Mouse (Mus musculus) large intestine, adult 2 months (tissue): ENCODE measurements around the gene Gm10309. TPM values are rescaled to one million over a fixed set of nuclear protein-coding genes. Genes with fewer than 3 reads are reported as not detected.
"Not testable (repeated sequence)": the region's sequence is repeated elsewhere in the genome, so short reads cannot be mapped to it uniquely, and the experiment has no call there.

Experiments
- DNase-seq: peaks from one replicate; pipeline ENCODE4 v3.0.0-alpha.2; 2012; ENCODE audit warnings: low read depth, low spot score
- WGBS: fragments of 180-500 bp; shearing (Covaris S2); methylation state at CpG from one replicate; pipeline ENCODE4 v1.1.7; 2018; 5-methylcytosine and 5-hydroxymethylcytosine counted together
- polyA plus RNA-seq: library from polyadenylated mRNA; depleted of rRNA; stranded (reverse); fragments of >200 nt; gene quantifications from 2 replicates; pipeline ENCODE4 v1.2.3, GENCODE M21; 2012

Gene Gm10309
- polyA plus RNA-seq, 1 experiment = 0.04 TPM

DNA sequence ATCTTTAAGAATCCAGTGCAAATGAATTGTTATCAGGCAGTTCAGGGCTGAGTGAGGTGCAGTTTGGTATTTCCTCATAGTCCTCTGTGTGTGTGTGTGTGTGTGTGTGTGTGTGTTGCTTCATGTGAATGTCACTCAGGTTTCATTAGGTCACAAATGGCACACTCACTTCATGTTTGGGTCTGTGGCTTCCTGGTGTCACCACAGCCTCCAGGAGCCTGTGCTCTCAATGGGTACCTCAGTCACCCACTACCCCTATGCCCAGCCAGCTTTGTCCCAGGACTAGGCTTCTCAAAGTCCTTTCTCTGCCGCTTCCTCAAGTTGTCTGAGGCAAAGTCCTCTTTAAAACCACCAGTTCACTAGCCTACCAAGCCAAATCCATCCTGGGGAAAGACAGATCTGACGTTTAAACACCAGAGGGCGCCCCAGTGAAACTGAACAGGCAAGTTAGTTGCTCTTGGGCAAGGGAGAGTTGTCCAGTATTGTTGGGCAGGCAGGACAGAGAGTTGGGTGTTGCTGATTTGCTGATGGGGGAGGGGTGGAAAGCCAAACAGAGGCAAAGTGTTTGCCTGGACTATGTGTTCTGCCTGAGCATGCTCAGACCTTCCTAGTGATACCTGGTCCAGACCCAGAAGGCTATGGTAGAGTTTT is 20.8 kb downstream of the Gm10309 start:
- DNase-seq = peak; percentile 75
- 1% methylated on average over 3 of the region's 3 CpGs for WGBS

DNA sequence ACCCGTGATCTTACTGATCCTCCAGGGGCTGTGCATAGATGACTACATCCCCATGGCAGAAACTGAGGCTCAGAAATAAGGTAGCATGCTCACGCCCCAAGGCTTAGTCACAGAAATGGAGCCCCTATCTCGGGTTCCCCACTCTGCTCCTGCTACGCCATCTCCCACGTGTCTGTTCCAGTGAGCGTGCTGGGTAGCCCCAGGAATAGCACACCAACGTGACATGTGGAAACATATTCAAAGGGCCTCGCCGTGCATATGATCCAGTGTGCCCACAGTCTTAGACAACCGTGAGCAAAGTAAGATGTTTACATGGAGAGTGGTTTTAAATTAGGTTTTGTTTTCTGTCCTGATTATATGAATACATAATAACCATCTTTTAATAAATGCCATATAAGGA is 22.4 kb downstream of the Gm10309 start:
- DNase-seq = no peak

DNA sequence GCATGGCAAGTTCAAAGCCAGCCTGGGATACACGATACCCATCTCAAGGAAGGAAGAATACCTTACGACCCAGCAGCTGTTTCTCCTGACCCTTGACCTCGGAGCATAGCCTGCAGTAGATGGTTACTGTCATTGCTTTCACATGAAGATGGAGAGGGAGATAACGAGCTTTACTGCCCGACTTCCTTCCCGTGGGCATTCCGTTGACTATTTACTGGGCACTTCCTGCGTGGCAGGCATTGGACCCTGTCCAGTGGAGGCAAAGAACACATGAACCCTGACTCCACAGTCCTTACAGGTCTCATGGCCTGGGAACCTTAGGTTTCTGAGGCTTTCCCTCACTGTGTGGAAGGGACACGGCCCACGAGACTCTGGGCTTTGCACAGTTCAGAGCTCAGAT is 25.6 kb downstream of the Gm10309 start:
- no peak for DNase-seq
- WGBS = 54% methylated on average over 10 of the region's 10 CpGs

More for the DNA sequence above, 22.4 kb downstream of the Gm10309 start:
- 88% methylated on average over 10 of the region's 10 CpGs for WGBS

DNA sequence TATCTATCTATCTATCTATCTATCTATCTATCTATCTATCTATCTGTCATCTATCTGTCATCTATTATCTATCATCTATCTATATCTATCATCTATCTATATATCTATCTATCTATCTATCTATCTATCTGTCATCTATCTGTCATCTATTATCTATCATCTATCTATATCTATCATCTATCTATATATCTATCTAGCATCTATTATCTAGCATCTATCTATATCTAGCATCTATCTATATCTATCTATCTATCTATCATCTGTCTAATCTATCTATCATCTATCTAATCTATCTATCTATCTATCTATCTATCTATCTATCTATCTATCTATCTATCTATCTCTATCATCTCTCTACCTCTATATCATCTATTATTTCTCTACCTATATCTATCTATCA is 27.6 kb downstream of the Gm10309 start:
- not testable (repeated sequence) for DNase-seq

DNA sequence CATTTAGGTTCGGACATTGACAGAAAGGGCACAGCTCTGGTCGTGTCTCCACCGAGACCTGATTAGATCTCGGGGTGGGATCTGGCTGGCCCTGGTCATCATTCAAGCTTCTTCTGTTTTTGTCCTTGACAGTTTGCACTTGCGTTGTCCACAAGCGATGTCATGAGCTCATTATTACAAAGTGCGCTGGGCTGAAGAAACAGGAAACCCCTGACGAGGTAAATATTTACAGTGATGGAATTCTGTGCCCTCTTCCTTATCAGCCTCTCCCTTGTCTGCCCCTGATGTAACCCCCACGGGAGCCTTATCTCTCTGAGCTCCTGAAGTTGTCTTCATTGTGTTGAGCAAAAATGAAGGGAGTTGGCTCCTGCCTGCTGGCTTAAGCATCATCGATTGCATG is 28.4 kb downstream of the Gm10309 start:
- no peak for DNase-seq
- WGBS = 69% methylated on average over 10 of the region's 10 CpGs

DNA sequence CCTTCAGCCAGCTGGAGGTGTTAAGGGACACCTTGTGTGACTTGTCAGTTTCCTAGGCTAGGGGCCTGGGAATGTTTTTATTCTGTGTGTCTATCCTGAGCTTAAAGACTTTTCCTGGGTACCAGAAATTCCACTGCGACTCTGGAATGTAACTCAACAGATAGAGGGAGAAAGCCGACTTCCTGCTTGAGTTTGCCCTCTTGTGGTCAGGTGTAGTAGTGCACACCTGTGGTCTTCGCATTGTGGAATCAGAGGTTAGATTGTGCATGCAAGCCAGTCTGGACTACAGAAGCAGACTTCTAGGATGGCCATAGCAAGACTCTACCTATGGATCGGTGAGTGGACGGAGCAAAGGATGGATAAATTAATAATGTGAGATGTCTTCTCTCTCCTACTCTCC is 33.3 kb downstream of the Gm10309 start:
- 31% methylated on average over 5 of the region's 5 CpGs for WGBS
- no peak for DNase-seq

DNA sequence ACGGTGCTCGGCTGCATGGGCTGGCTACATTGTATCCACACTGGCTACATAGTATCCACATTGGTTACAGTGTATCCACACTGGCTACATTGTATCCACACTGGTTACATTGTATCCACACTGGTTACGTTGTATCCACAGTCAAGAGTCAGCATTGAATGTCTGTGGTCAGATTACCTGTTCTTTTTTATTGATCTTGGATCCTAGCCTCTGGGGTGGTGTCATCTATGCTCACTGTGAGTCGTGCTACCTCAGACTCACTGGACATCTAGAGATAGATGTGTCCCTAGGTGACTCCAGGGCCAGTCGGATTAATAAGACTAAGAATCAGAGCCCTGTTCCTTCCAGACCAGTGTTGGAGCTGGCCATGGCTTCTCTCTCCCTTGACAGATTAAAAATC is 34.9 kb downstream of the Gm10309 start:
- no peak for DNase-seq
- WGBS = 76% methylated on average over 5 of the region's 5 CpGs

DNA sequence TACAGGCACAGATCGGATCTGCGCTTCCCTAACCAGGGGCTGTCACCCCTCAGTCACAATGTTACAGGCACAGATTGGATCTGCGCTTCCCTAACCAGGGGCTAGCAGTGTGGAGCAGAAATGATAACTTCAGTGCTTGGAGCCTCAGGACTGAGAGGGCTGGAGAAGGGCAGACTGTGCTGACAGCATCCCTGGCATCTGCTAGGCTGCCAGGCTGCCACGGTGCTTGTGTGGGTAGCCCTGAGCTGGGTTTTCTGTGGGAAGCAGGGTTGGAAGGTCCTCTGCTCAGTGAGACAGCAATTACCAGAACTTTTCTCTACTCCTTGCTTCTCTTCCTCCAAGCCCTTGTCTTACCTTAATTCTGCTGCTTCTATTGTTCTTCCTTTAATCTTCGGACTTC is 37.1 kb downstream of the Gm10309 start:
- DNase-seq = no peak
- 92% methylated on average over 5 of the region's 5 CpGs for WGBS

DNA sequence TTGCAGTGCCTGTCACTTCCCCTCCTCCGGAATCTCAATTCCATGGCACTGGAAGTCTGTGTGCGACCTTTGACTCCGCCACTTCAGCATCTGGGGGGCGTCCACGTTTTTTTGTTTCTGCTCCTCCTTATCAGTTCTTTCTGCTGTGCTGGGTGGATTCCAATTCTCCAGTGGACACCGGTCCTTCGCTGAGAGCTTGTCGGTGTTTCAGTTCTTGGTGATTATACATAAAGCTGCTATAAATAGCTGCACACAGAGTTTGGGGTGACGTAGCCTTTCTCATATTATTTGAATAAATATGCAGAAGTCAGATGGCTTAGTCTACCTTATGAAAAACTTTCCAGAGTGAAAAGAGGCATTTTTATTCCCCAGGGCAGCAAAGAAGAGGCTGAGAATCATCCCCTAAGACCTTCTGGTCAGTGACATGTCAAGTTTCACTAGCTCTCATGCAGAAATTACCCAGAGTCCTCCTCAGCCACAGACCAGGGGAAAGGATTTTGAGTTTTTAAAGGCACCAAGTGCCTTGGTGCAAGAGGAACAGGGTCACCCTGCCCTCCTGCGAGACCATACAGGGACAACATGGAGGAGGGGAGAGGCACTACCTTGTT is 37.6 kb downstream of the Gm10309 start:
- 69% methylated on average over 10 of the region's 10 CpGs for WGBS
- no peak for DNase-seq

DNA sequence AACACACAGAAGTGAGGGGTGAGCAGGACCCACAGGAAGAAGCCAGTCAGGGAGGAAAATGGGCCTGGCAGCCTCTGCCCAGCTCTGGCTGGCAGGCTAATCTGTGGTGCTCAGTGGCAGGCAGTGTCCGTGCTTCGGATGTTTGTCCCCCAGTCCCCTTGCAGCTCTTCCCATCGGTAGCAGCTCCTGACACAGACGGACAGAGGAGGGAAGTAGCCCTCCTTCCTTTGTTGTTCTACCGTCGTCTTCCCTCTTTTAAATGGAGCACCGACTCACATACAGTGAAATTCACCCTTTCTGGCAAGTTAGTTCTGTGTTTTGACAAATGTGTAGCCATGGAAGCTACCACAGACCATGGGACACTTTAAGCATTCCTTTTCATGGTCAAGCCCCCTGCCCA is 38.2 kb downstream of the Gm10309 start:
- WGBS = 71% methylated on average over 7 of the region's 7 CpGs
- no peak for DNase-seq

DNA sequence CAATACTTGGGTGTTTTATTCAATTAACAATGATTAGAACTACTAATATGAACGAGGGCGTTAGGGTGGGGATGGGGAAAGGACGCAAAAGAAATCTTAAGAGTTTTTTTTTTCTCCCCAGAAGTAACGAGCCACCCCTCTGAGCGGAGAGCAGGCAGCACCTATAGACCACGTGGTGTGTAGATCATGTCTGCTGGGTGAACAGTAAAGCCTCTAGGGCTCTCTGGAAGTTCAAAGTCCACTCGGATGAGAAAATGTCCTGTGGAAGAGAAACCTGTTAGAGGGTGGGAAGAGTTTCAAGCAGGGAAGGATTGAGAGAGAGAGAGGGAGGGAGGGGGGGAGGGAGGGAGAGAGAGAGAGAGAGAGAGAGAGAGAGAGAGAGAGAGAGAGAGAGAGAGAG is 38.6 kb downstream of the Gm10309 start:
- DNase-seq = no peak
- 55% methylated on average over 7 of the region's 7 CpGs for WGBS

DNA sequence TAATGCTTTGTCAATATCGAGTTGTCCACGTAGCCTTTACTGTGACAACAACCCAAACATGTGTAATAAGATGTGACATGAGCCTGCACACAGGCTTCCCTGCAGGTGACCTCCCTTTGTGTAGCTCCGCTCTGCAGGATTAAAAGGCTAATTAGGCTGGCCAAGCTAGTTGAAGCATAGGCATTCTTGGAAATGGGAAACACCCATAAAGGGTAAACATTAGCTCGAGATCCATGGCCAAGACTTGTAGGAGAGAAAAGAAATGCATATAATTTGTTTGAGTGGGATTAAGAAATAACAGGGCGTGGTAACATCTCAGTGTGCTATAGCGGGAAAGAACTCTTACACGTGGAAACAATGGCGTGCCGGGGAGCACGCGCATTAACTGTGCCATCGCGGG is 39.2 kb downstream of the Gm10309 start:
- 53% methylated on average over 13 of the region's 13 CpGs for WGBS
- DNase-seq = no peak

DNA sequence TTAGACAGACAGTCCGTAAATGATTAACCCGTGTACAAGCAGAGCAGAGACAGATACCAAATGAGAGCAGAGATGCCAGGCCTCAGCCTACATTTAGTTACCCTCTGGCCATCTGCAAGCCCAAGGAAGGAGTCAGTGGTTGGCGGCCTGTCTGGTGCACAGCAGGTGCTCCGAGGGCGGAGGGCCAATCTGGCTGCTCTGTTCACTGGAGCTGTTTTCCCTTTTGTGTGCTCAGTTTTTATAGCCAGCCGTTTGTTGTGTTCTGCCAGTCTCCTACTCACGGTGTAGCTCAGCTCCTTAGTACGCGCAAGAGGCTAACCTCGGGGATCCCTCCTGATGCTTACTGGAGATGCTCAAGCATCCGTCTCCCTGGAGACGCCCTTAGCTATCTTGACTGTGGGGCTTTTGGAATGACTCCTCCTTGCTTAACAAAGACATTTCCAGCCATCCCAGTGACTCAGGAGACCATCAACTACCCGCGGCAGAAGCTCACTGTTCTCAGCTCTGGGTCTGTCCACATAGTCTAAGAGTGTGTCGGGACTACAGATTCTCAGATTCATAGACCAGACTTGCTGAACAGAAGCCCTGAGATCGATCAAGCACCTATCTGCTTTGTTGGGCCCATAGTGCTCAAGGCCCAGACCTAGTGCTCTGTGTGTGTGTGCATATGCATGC is 40.2 kb downstream of the Gm10309 start:
- no peak for DNase-seq
- 52% methylated on average over 16 of the region's 16 CpGs for WGBS

DNA sequence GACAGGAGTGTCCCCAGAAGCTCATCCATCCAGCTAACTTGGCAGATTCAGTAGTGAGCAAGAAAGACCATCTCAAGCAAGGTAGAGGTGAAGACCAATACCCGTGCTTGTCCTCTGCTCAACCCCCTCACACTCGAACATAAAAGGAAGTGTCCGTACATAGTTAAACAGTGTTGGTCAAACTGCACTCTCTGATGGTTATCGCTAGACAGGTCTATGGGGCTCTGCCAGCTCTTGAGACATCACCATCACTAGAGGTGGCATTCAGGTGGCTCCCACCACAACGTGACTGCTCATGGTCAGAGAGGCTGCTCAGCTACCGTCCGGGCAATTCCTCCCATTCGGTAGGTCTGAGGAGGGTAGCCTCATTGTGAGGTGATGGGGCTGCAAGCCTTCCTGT is 40.8 kb downstream of the Gm10309 start:
- 75% methylated on average over 8 of the region's 8 CpGs for WGBS
- no peak for DNase-seq

DNA sequence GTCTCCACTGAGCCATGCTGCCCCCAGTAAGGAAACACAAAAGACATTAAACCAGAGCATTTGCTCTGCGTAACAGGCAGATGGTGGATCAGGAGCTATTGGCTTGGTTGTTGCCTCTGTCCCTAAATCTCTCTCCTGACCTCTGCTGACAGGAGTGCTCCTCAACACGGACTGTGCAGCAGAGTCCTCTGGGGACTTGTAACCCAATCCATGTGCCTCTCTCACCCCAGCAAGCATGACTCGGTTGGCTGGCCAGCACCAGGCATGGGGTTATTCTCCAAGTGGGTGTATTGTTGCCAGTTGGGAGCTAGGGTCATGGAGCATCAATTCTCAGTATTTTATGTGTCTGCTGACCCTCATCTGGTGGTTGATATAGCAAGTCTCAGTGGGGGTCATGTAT is 41.7 kb downstream of the Gm10309 start:
- DNase-seq = no peak
- WGBS = 78% methylated on average over 3 of the region's 3 CpGs

DNA sequence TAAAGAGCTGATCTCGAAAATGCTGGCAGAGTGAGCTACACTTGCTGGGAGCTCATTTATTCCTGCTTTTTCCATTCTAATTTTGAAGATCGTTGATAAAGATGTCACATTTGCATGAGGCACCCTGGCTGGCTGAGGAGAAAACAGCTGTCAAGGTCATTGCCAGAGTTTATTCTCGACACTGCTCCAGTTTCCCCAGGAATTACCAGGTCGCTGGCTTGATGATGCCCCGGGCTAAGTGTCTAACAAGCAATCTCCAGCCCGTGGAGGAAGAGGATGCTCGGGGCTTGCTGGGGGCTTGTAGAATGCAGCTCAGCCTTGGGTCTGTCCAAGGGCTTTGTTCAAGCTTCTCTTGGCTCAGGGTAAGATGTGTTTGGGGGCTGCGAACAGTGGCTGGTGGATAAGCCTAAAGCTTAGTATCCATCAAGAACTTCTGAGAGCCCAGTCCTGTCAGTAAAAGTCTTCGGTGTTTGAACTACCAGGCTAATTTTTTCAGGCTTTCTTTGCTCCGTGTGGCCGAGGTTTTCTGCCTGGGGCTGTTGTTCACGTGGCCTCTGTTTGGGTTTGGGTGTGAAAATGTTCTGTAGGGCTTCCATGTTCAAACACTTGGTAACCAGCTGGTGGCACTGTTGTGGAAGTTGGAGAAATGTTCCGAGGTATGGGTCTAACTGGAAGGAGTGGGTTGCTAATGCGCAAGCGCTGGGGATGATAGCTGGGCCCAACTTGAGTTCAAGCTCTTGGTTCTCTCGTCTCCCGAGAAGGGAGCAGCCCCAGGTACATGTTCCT is 44.2 kb downstream of the Gm10309 start:
- DNase-seq = no peak
- 82% methylated on average over 17 of the region's 17 CpGs for WGBS

DNA sequence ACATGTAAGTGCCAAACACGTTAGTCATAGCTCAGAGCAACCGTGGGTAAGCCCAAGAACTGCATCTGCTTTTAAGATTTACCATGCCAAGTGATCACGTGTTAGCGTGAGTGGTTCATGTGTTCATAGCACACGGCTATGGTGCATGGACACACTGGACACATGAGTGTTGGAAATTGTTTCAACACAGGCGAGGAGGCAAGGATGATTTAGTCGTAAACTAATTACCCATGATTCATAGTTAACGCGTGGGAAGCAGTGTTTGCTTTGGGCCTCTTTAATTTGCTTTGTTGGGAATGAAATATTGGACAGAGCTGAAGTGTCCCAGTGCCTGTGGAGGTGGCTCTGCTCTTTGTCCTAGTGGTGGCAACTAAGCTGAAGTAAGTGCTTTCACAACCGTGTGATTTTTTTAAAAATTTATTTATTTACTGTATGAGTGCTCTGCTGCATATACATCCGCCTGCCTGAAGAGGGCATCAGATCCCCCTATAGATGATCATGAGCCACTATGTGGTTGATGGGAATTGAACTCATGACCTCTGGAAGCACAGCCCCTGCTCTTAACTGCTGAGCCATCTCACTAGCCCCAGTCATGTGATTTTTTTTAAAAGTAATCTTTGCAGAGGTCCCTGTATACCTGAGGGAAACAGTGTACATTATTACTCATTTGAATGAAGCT is 46.6 kb downstream of the Gm10309 start:
- 39% methylated on average over 11 of the region's 11 CpGs for WGBS
- DNase-seq = no peak

DNA sequence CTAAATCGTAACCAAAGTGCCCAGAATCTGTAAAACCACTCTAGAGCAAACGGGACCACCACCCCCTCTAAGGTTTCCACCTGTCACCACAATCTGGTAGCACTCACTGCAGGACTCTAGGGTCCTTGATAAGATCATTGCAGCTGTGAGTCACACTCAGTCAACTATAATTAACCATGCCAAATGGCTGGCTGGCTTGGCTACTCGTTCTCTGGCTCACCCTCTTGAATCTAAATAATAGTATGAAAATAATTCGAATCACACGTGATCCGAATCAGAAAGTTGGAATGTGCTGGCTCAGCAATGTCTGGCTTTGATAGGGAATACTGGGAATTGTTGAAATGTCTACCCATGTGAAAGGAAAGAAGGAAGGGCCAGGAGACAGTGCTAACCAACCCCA is 48.5 kb downstream of the Gm10309 start:
- WGBS = 68% methylated on average over 6 of the region's 6 CpGs
- DNase-seq = no peak

DNA sequence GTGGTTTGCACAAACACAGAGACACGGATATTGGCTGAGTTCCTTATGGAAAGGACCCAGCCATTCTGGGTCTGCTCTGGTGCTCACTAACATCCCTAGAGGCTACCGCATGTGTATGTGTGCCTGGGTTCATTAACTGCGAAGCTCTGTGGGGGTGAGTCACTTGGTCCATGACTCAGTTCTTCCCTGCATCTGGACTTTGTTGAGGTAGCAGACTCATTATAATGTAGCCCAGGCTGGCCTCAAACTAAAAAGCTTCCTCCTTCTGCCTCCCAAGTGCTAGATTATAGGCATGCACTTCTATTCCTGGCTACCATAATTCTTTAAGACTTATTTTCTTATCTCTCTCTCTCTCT is 50.7 kb downstream of the Gm10309 start:
- WGBS = 45% methylated on average over 3 of the region's 3 CpGs

DNA sequence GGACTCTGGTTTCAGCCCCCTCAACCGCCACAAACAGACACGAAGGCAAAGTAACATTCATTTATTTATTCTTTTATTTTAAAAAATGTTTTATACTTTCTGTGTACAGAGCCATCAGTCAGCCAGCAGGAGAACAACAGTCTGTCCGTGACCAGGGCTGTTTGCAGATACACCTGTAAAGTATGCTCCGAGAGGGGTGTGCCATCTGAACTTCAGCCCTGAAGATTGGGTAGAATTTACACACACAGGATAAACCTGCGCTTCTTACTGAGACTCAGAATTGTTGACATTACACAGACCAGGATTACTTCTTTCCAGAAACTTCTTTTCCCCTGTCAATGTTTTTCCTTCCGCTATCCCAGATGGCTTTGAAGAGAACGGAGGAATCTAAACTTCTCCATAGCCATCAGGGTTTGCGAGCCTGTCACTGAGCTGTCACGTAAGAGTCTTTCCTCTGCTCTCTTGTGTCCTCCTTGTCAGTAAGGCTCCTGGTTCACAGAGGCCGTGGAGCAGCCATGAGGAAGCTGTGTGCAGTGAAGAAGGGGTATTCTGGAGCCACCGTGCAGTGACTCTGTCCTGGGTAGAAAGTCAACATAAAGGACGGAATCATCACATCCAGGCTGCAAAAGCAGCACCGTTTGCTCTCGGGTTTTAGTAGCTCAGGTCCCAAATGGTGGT is 51.2 kb downstream of the Gm10309 start:
- DNase-seq = no peak
- WGBS = 22% methylated on average over 14 of the region's 14 CpGs

More for the DNA sequence above, 50.7 kb downstream of the Gm10309 start:
- DNase-seq = no peak
